ENCODE assay signal across 8 mouse cellular contexts in genomic region chr10:78457495-78458347, GRCm38 (mm10). TPM values are rescaled to one million over a fixed set of nuclear protein-coding genes. Genes with fewer than 3 reads are reported as not detected.
DNase-seq lines count a peak whose midpoint lies in the region; ATAC-seq lines count a peak whose summit lies in the region.
"Had no signal": no experiment of that assay in that cellular context is flagged by ENCODE, and none has a peak within 500 bp of the region (broad histone marks: within the 10 kb centered on the region; RNA-seq: fewer than 3 reads in every experiment).

No protein-coding gene starts in this region.

- H3K27me3 ChIP-seq in forebrain, embryonic 16.5 days (replicated peaks; ENCODE audit: control insufficient read depth, insufficient read depth, low read length) = no peaks in the 10 kb centered on the region
- no peaks in the 10 kb centered on the region for H3K27me3 ChIP-seq in limb, embryonic 11.5 days (ENCODE audit: control insufficient read depth, insufficient read depth, low read length)
- peaks cover 1% of the 10 kb centered on the region; the same call in 1 of the 2 replicates for H3K27me3 ChIP-seq in midbrain, embryonic 10.5 days (ENCODE audit: low read depth, poor library complexity, severe bottlenecking)

- ATAC-seq in forebrain, embryonic 16.5 days = peak; percentile 36; the same call in 1 of the 2 replicates
- peak; percentile 76 to 81 for ATAC-seq in hematopoietic stem cell, adult 5-6 weeks (replicated peaks in 1 of 2; ENCODE audit: insufficient read depth in 1 of 2, low FRiP score in 2 of 2, low TSS enrichment in 1 of 2, low read depth in 1 of 2, poor library complexity in 2 of 2, severe bottlenecking in 2 of 2)
- ATAC-seq in limb, embryonic 11.5 days (ENCODE audit: insufficient number of reproducible peaks, low FRiP score, low TSS enrichment, low read depth) = no peak

- DNase-seq in CD8-positive naive resting alpha-beta T cell, adult 2 months (ENCODE audit: low read depth in 2 of 2, low spot score in 2 of 2) = peak; percentile 72 to 80
- DNase-seq in adipocyte (ENCODE audit: low spot score) = peak; percentile 68
- DNase-seq in limb, embryonic 11.5 days (ENCODE audit: low spot score) = no peak
- no peak for DNase-seq in midbrain, embryonic 10.5 days (ENCODE audit: low spot score)
- DNase-seq in testis, postnatal 10 days (ENCODE audit: low spot score) = peak; percentile 78

- 29% methylated on average over 10 of the region's 10 CpGs for WGBS in forebrain, embryonic 16.5 days
- 27% methylated on average over 10 of the region's 10 CpGs for WGBS in limb, embryonic 11.5 days
- WGBS in midbrain, embryonic 10.5 days = 31% methylated on average over 10 of the region's 10 CpGs

- peaks cover 10% of the 10 kb centered on the region; the same call in 1 of the 2 replicates for H3K4me1 ChIP-seq in forebrain, embryonic 16.5 days (replicated peaks; ENCODE audit: control insufficient read depth, insufficient read depth, low read length)
- peaks cover 9% of the 10 kb centered on the region for H3K4me1 ChIP-seq in limb, embryonic 11.5 days (ENCODE audit: control insufficient read depth, insufficient read depth, low read length)
- peaks cover 36% of the 10 kb centered on the region for H3K4me1 ChIP-seq in midbrain, embryonic 10.5 days

- no peak overlapping the region for H3K27ac ChIP-seq in forebrain, embryonic 16.5 days (ENCODE audit: low read length)
- H3K27ac ChIP-seq in limb, embryonic 11.5 days (replicated peaks; ENCODE audit: low read depth, low read length) = no peak overlapping the region
- peak overlapping the region; percentile 24 for H3K27ac ChIP-seq in midbrain, embryonic 10.5 days (replicated peaks)

- no peaks in the 10 kb centered on the region for H3K36me3 ChIP-seq in forebrain, embryonic 16.5 days (ENCODE audit: control insufficient read depth, insufficient read depth)
- no peaks in the 10 kb centered on the region for H3K36me3 ChIP-seq in limb, embryonic 11.5 days (ENCODE audit: control insufficient read depth, insufficient read depth, low read length)
- H3K36me3 ChIP-seq in midbrain, embryonic 10.5 days = no peaks in the 10 kb centered on the region

- H3K9me3 ChIP-seq in forebrain, embryonic 16.5 days (ENCODE audit: control insufficient read depth, low read length) = no peaks in the 10 kb centered on the region
- H3K9me3 ChIP-seq in limb, embryonic 11.5 days (ENCODE audit: control insufficient read depth, low read length) = no peaks in the 10 kb centered on the region
- no peaks in the 10 kb centered on the region for H3K9me3 ChIP-seq in midbrain, embryonic 10.5 days (replicated peaks)

- no peak overlapping the region for H3K4me3 ChIP-seq in forebrain, embryonic 16.5 days (replicated peaks; ENCODE audit: low read length)
- no peak overlapping the region for H3K4me3 ChIP-seq in limb, embryonic 11.5 days (ENCODE audit: low read depth, low read length)
- H3K4me3 ChIP-seq in midbrain, embryonic 10.5 days = 0 out of 2 replicates have a peak overlapping the region, but pooled peaks have one; percentile 4

- no peak overlapping the region for H3K4me2 ChIP-seq in forebrain, embryonic 16.5 days (ENCODE audit: low read length)
- H3K4me2 ChIP-seq in limb, embryonic 11.5 days (ENCODE audit: low read depth, severe bottlenecking) = no peak overlapping the region

- H3K9ac ChIP-seq in forebrain, embryonic 16.5 days (replicated peaks; ENCODE audit: low read depth, low read length) = no peak overlapping the region
- H3K9ac ChIP-seq in limb, embryonic 11.5 days (ENCODE audit: low read length) = peak overlapping the region; percentile 18; the same call in 1 of the 2 replicates

RNA-seq across cellular contexts. Expression of gene Pdxk, which starts 7.1 kb away (rescaled TPM):
- polyA plus RNA-seq in forebrain, embryonic 16.5 days (2015; fragmentation: Nextera tagmentation; extraction: Ambion mirVana) = 16.7 and 23.0 TPM in 2 replicates
- 12.3 and 17.1 TPM in 2 replicates for total RNA-seq in hematopoietic stem cell, adult 5-6 weeks (2017)
- polyA plus RNA-seq in limb, embryonic 11.5 days (2014; fragmentation: Nextera tagmentation; extraction: Ambion mirVana) = 8.3 and 9.2 TPM in 2 replicates
- 10.5 and 11.1 TPM in 2 replicates for polyA plus RNA-seq in midbrain, embryonic 10.5 days (2016; fragmentation: Nextera tagmentation; extraction: Ambion mirVana)

RNA-seq across cellular contexts. Expression of gene Cstb, which starts 32.3 kb away (rescaled TPM):
- polyA plus RNA-seq in forebrain, embryonic 16.5 days (2015; fragmentation: Nextera tagmentation; extraction: Ambion mirVana) = 96.6 and 117 TPM in 2 replicates
- total RNA-seq in hematopoietic stem cell, adult 5-6 weeks (2017) = 28.9 and 59.0 TPM in 2 replicates
- polyA plus RNA-seq in limb, embryonic 11.5 days (2014; fragmentation: Nextera tagmentation; extraction: Ambion mirVana) = 169 TPM in 2 replicates
- polyA plus RNA-seq in midbrain, embryonic 10.5 days (2016; fragmentation: Nextera tagmentation; extraction: Ambion mirVana) = 112 and 114 TPM in 2 replicates

RNA-seq across cellular contexts. Expression of gene Rrp1, which starts 44.9 kb away (rescaled TPM):
- 436 and 438 TPM in 2 replicates for polyA plus RNA-seq in forebrain, embryonic 16.5 days (2015; fragmentation: Nextera tagmentation; extraction: Ambion mirVana)
- 310 and 472 TPM in 2 replicates for total RNA-seq in hematopoietic stem cell, adult 5-6 weeks (2017)
- polyA plus RNA-seq in limb, embryonic 11.5 days (2014; fragmentation: Nextera tagmentation; extraction: Ambion mirVana) = 272 and 283 TPM in 2 replicates
- 319 and 355 TPM in 2 replicates for polyA plus RNA-seq in midbrain, embryonic 10.5 days (2016; fragmentation: Nextera tagmentation; extraction: Ambion mirVana)

RNA-seq across cellular contexts. Expression of gene Olfr1358, which starts 59.5 kb away (rescaled TPM):
- polyA plus RNA-seq in forebrain, embryonic 16.5 days (2015; fragmentation: Nextera tagmentation; extraction: Ambion mirVana) = not detected in 2 replicates
- not detected in 2 replicates for total RNA-seq in hematopoietic stem cell, adult 5-6 weeks (2017)
- polyA plus RNA-seq in limb, embryonic 11.5 days (2014; fragmentation: Nextera tagmentation; extraction: Ambion mirVana) = not detected in 2 replicates
- not detected in 2 replicates for polyA plus RNA-seq in midbrain, embryonic 10.5 days (2016; fragmentation: Nextera tagmentation; extraction: Ambion mirVana)
- polyA plus RNA-seq: gonadal fat pad, adult 2 months had no signal

Comparison
In these comparisons a context has a peak if more than half of its experiments do, and no peak if none do; other contexts are left out.
1. DNase-seq: peak in CD8-positive naive resting alpha-beta T cell, adult 2 months (2 of 2), adipocyte (single experiment) and testis, postnatal 10 days (single experiment); none in limb, embryonic 11.5 days (single experiment) and midbrain, embryonic 10.5 days (single experiment).